Mouse (Mus musculus): Measurements from ENCODE around the gene Theg.

- no peak for TF ChIP-seq POLR2A (IDR thresholded peaks at IDR 0.05; ENCODE audit: extremely low read depth, insufficient read depth, low read length)
- TF ChIP-seq CTCF (IDR thresholded peaks at IDR 0.05; ENCODE audit: low read depth, low read length), result no peak
Measured at GRCm38 (mm10) chr10:79527453-79527845, 59.7 kb downstream of the Theg start.
